Mouse (Mus musculus) olfactory bulb, adult 2 months (tissue): ENCODE data around the gene Phlda2.

Source experiments
- CTCF ChIP-seq: fragments of 200-500 bp; IDR thresholded peaks from 2 replicates; pipeline ENCODE4 v1.5.1; 2012; ENCODE audit warnings: low read depth, mild to moderate bottlenecking, low read length, moderate library complexity; ENCODE audit not compliant: insufficient read depth
- POLR2A ChIP-seq: fragments of 200-500 bp; IDR thresholded peaks from 2 replicates; pipeline ENCODE4 v1.6.1; 2012; ENCODE audit warnings: mild to moderate bottlenecking, low read depth, low read length, moderate library complexity; ENCODE audit not compliant: insufficient read depth

GRCm38 (mm10) chr7:143482541-143482940 lies 20.4 kb downstream of the Phlda2 start:
- TF ChIP-seq CTCF (no peak), POLR2A (no peak)
